Mouse (Mus musculus) right cerebral cortex, adult 18-20 months (tissue): ENCODE results near the gene Tor3a.
A peak's percentile ranks its signal among the peaks of the same experiment; 100 is the strongest.

Source experiments
- DNase-seq: peaks from one replicate; pipeline ENCODE4 v3.0.0; 2022; ENCODE audit warnings: mixed read lengths

Tor3a gene

GRCm38 (mm10) chr1:156630965-156631364, 43.2 kb downstream of the Tor3a start:
- DNase-seq, result no peak

GRCm38 (mm10) chr1:156629984-156630383, 44.2 kb downstream of the Tor3a start:
- DNase-seq, result peak; percentile 67

- DNase-seq, result no peak
Measured at GRCm38 (mm10) chr1:156626729-156627128, 47.4 kb downstream of the Tor3a start.

GRCm38 (mm10) chr1:156624231-156624630, 49.9 kb downstream of the Tor3a start:
- no peak for DNase-seq

- no peak for DNase-seq
Measured at GRCm38 (mm10) chr1:156620951-156621350, 53.2 kb downstream of the Tor3a start.

GRCm38 (mm10) chr1:156620292-156620909, 53.8 kb downstream of the Tor3a start:
- DNase-seq, result no peak

GRCm38 (mm10) chr1:156617811-156618210, 56.3 kb downstream of the Tor3a start:
- no peak for DNase-seq

- DNase-seq, result no peak
Measured at GRCm38 (mm10) chr1:156616989-156617598, 57.1 kb downstream of the Tor3a start.

- no peak for DNase-seq
Measured at GRCm38 (mm10) chr1:156615381-156616133, 58.6 kb downstream of the Tor3a start.

GRCm38 (mm10) chr1:156614710-156615109, 59.4 kb downstream of the Tor3a start:
- DNase-seq, result no peak

- DNase-seq, result peak; percentile 79
Measured at GRCm38 (mm10) chr1:156613855-156614530, 60.2 kb downstream of the Tor3a start.

GRCm38 (mm10) chr1:156610257-156610656, 63.9 kb downstream of the Tor3a start:
- DNase-seq, result no peak

- DNase-seq, result no peak
Measured at GRCm38 (mm10) chr1:156608496-156608895, 65.7 kb downstream of the Tor3a start.

- DNase-seq, result no peak
Measured at GRCm38 (mm10) chr1:156605940-156606339, 68.2 kb downstream of the Tor3a start.

GRCm38 (mm10) chr1:156605094-156605866, 68.9 kb downstream of the Tor3a start:
- DNase-seq, result no peak
